Mouse (Mus musculus): ENCODE data around the gene Maml3. TPM values are rescaled to one million over a fixed set of nuclear protein-coding genes. Genes with fewer than 3 reads are reported as not detected.

Maml3 gene
- polyA plus RNA-seq, 1 experiment = 3.1 TPM

DNA sequence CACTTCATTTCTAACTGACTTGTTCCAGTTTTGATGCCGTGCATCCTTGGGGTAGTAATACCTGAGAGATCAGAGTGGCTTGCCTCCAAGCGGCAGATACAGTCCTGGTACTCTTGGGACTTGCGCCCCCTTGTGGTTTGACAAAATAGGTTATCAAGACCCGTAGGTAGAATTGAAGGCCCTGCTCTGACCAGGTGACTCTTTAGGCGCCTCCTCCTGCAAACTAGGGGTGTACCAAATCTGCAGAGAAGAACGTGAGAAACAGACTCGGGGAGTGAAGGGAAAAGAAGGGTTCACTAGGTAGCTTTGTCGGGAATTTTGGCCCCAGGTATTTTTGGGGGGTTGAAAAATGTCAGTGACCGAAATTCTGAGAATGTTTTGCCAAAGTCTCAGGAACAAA, 452.6 kb downstream of the Maml3 start:
- TF ChIP-seq USF1 (IDR thresholded peaks at IDR 0.05; ENCODE audit: low read depth) = no peak
- no peak for TF ChIP-seq CEBPB (IDR thresholded peaks at IDR 0.05; ENCODE audit: insufficient read depth, poor library complexity, severe bottlenecking)
- no peak for TF ChIP-seq TCF12 (IDR thresholded peaks at IDR 0.05; ENCODE audit: insufficient read depth, poor library complexity, severe bottlenecking)
- TF ChIP-seq REST (IDR thresholded peaks at IDR 0.05; ENCODE audit: insufficient read depth, insufficient read length) = no peak
- TF ChIP-seq MAX (IDR thresholded peaks at IDR 0.05; ENCODE audit: low read depth) = no peak
- TF ChIP-seq POLR2AphosphoS2 (IDR thresholded peaks at IDR 0.05; ENCODE audit: insufficient read length, low read depth) = no peak
- no peak for TF ChIP-seq E2F4 (IDR thresholded peaks at IDR 0.05; ENCODE audit: insufficient read depth)
- no peak for TF ChIP-seq POLR2A (IDR thresholded peaks at IDR 0.05; ENCODE audit: insufficient read length, low read depth)
- no peak for TF ChIP-seq MYOD1 (IDR thresholded peaks at IDR 0.05; ENCODE audit: control insufficient read depth in 1 of 3, insufficient read length in 2 of 3, low read depth in 2 of 3)
- TF ChIP-seq TCF3 (IDR thresholded peaks at IDR 0.05; ENCODE audit: insufficient read length, low read depth) = no peak
- TF ChIP-seq SRF (IDR thresholded peaks at IDR 0.05; ENCODE audit: control insufficient read depth, insufficient read length, low read depth) = no peak
- no peak for TF ChIP-seq MYOG (IDR thresholded peaks at IDR 0.05; ENCODE audit: control insufficient read depth in 1 of 3, insufficient read depth in 1 of 3, insufficient read length in 2 of 3, low read depth in 2 of 3)
- Histone ChIP-seq H3K4me2 (ENCODE audit: low read depth) (peak overlapping the region; percentile 77), H3K79me2 (ENCODE audit: control insufficient read depth, insufficient read depth) (no peaks in the 10 kb centered on the region), H3K4me3 (no peak overlapping the region), H3K27me3 (ENCODE audit: control insufficient read depth, insufficient read depth, insufficient read length) (no peaks in the 10 kb centered on the region), H3K36me3 (ENCODE audit: control insufficient read depth, insufficient read depth) (no peaks in the 10 kb centered on the region), H3ac (ENCODE audit: control insufficient read depth, insufficient read length) (no peak overlapping the region)

DNA sequence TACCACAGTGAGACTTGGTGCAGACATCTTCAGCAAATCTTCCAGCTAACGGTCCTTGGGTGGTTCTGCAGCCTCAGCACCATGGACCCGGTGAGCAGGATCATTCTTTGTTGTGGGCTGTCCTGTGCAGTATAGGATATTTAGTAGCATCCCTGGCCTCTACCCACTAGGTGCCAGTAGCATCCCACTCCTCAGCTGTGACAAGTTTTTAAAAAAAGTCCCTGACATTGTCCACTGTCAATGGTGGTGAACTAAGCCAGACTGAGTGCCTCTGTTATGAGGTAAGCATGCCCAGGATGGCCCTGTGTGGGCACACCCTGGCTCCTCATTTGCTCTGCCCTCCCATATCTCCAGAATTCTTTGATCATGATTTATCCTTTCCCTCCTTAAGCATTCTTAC, 453.7 kb downstream of the Maml3 start:
- Histone ChIP-seq H3ac (ENCODE audit: control insufficient read depth, insufficient read length) (no peak overlapping the region), H3K79me2 (ENCODE audit: control insufficient read depth, insufficient read depth) (no peaks in the 10 kb centered on the region), H3K36me3 (ENCODE audit: control insufficient read depth, insufficient read depth) (no peaks in the 10 kb centered on the region), H3K27me3 (ENCODE audit: control insufficient read depth, insufficient read depth, insufficient read length) (no peaks in the 10 kb centered on the region), H3K4me3 (no peak overlapping the region), H3K4me2 (ENCODE audit: low read depth) (no peak overlapping the region)
- TF ChIP-seq MYOD1 (IDR thresholded peaks at IDR 0.05; ENCODE audit: control insufficient read depth in 1 of 3, insufficient read length in 2 of 3, low read depth in 2 of 3) = no peak
- TF ChIP-seq MAX (IDR thresholded peaks at IDR 0.05; ENCODE audit: low read depth) = no peak
- no peak for TF ChIP-seq TCF12 (IDR thresholded peaks at IDR 0.05; ENCODE audit: insufficient read depth, poor library complexity, severe bottlenecking)
- TF ChIP-seq REST (IDR thresholded peaks at IDR 0.05; ENCODE audit: insufficient read depth, insufficient read length) = no peak
- no peak for TF ChIP-seq USF1 (IDR thresholded peaks at IDR 0.05; ENCODE audit: low read depth)
- no peak for TF ChIP-seq MYOG (IDR thresholded peaks at IDR 0.05; ENCODE audit: control insufficient read depth in 1 of 3, insufficient read depth in 1 of 3, insufficient read length in 2 of 3, low read depth in 2 of 3)
- TF ChIP-seq SRF (IDR thresholded peaks at IDR 0.05; ENCODE audit: control insufficient read depth, insufficient read length, low read depth) = no peak
- no peak for TF ChIP-seq POLR2AphosphoS2 (IDR thresholded peaks at IDR 0.05; ENCODE audit: insufficient read length, low read depth)
- TF ChIP-seq E2F4 (IDR thresholded peaks at IDR 0.05; ENCODE audit: insufficient read depth) = no peak
- TF ChIP-seq TCF3 (IDR thresholded peaks at IDR 0.05; ENCODE audit: insufficient read length, low read depth) = no peak
- TF ChIP-seq CEBPB (IDR thresholded peaks at IDR 0.05; ENCODE audit: insufficient read depth, poor library complexity, severe bottlenecking) = no peak
- no peak for TF ChIP-seq POLR2A (IDR thresholded peaks at IDR 0.05; ENCODE audit: insufficient read length, low read depth)

DNA sequence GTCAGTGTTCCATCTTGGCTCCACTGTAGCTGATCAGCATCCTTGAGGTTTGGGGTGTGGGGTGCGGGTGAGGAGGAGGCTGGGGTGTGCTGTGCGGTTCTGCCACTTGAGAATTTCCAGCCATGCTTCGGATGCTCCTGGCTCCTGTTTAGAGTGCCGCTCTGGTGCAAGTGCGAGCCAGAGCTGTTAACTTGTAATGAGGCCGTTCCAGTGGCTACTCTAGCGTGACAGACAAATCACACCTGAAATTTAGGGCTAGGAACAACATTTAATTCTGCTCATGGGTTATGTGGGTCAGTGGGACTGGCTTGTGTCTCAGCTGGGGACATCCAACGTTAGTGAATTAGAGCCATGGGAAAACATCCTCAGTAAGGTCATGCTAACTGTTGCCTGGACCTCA, 454.9 kb downstream of the Maml3 start:
- Histone ChIP-seq H3K4me3 (no peak overlapping the region), H3K36me3 (ENCODE audit: control insufficient read depth, insufficient read depth) (no peaks in the 10 kb centered on the region), H3K4me2 (ENCODE audit: low read depth) (no peak overlapping the region), H3ac (ENCODE audit: control insufficient read depth, insufficient read length) (no peak overlapping the region), H3K27me3 (ENCODE audit: control insufficient read depth, insufficient read depth, insufficient read length) (no peaks in the 10 kb centered on the region), H3K79me2 (ENCODE audit: control insufficient read depth, insufficient read depth) (no peaks in the 10 kb centered on the region)
- TF ChIP-seq TCF12 (IDR thresholded peaks at IDR 0.05; ENCODE audit: insufficient read depth, poor library complexity, severe bottlenecking) (no peak), MAX (IDR thresholded peaks at IDR 0.05; ENCODE audit: low read depth) (no peak), CEBPB (IDR thresholded peaks at IDR 0.05; ENCODE audit: insufficient read depth, poor library complexity, severe bottlenecking) (no peak), REST (IDR thresholded peaks at IDR 0.05; ENCODE audit: insufficient read depth, insufficient read length) (no peak), POLR2A (IDR thresholded peaks at IDR 0.05; ENCODE audit: insufficient read length, low read depth) (no peak)

DNA sequence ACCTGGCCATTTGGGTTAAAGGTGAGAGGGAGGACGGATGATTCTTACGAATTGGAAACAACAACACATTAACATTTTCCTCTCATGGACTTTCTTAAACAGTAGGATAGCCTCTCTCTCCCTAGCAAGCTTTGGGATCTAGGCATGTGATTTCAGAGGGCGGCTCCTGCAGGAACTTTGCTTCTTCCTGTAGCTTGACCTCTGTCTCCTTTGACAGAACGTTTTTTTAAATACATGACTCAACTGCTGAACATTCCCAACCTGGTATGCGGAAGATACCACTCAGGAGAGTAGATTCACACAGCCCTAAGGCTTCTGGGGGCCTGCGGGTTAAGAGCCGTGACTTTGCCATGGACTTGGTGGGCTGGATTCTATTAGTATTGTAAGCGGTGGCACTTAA, 455.4 kb downstream of the Maml3 start:
- Histone ChIP-seq H3ac (ENCODE audit: control insufficient read depth, insufficient read length) (no peak overlapping the region), H3K36me3 (ENCODE audit: control insufficient read depth, insufficient read depth) (no peaks in the 10 kb centered on the region), H3K27me3 (ENCODE audit: control insufficient read depth, insufficient read depth, insufficient read length) (no peaks in the 10 kb centered on the region), H3K79me2 (ENCODE audit: control insufficient read depth, insufficient read depth) (no peaks in the 10 kb centered on the region), H3K4me3 (no peak overlapping the region), H3K4me2 (ENCODE audit: low read depth) (no peak overlapping the region)
- no peak for TF ChIP-seq TCF3 (IDR thresholded peaks at IDR 0.05; ENCODE audit: insufficient read length, low read depth)
- TF ChIP-seq POLR2A (IDR thresholded peaks at IDR 0.05; ENCODE audit: insufficient read length, low read depth) = no peak
- no peak for TF ChIP-seq MYOD1 (IDR thresholded peaks at IDR 0.05; ENCODE audit: control insufficient read depth in 1 of 3, insufficient read length in 2 of 3, low read depth in 2 of 3)
- TF ChIP-seq E2F4 (IDR thresholded peaks at IDR 0.05; ENCODE audit: insufficient read depth) = no peak
- TF ChIP-seq SRF (IDR thresholded peaks at IDR 0.05; ENCODE audit: control insufficient read depth, insufficient read length, low read depth) = no peak
- TF ChIP-seq POLR2AphosphoS2 (IDR thresholded peaks at IDR 0.05; ENCODE audit: insufficient read length, low read depth) = no peak
- TF ChIP-seq CEBPB (IDR thresholded peaks at IDR 0.05; ENCODE audit: insufficient read depth, poor library complexity, severe bottlenecking) = no peak
- no peak for TF ChIP-seq USF1 (IDR thresholded peaks at IDR 0.05; ENCODE audit: low read depth)
- TF ChIP-seq TCF12 (IDR thresholded peaks at IDR 0.05; ENCODE audit: insufficient read depth, poor library complexity, severe bottlenecking) = no peak
- TF ChIP-seq MYOG (IDR thresholded peaks at IDR 0.05; ENCODE audit: control insufficient read depth in 1 of 3, insufficient read depth in 1 of 3, insufficient read length in 2 of 3, low read depth in 2 of 3) = no peak
- TF ChIP-seq REST (IDR thresholded peaks at IDR 0.05; ENCODE audit: insufficient read depth, insufficient read length) = no peak
- no peak for TF ChIP-seq MAX (IDR thresholded peaks at IDR 0.05; ENCODE audit: low read depth)

All from myocyte (in vitro differentiated cells).